Mouse (Mus musculus) stomach, postnatal 0 days (tissue): Measurements from ENCODE around the gene Gm28551.

ENCODE experiments used
- CTCF ChIP-seq: IDR thresholded peaks from 2 replicates; pipeline ENCODE4 v1.5.1; 2016; ENCODE audit warnings: antibody characterized with exemption, low read depth, mild to moderate bottlenecking, moderate library complexity
- EP300 ChIP-seq: optimal IDR thresholded peaks from 2 replicates; pipeline ENCODE3; 2016; ENCODE audit warnings: antibody characterized with exemption

DNA sequence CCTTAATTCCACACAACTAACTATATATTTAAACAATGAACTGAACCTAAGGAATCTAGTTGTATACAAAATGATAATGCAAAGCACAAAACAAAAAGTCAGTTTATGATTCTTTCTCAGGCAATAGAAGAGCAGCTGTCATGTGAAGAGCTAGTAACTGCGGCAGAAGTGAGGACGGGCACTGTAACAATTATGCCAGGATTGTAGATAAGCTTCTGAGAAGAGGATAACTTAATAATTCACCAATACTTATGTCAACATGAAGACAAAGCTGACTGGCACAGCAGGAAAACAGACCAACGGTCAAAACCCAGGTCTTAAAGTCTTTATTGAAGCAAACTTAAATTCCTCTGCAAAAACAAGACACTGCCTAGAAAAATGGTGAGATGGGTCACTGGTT is 61.3 kb downstream of the Gm28551 start:
- no peak for TF ChIP-seq CTCF
- TF ChIP-seq EP300, result no peak
